Mouse (Mus musculus) kidney, postnatal 0 days (tissue): Measurements from ENCODE around the gene Fkbp4. TPM values are rescaled to one million over a fixed set of nuclear protein-coding genes. Genes with fewer than 3 reads are reported as not detected.
"Not testable (repeated sequence)": the region's sequence is repeated elsewhere in the genome, so short reads cannot be mapped to it uniquely, and the experiment has no call there.

ENCODE experiments used
- ATAC-seq: fragments of 200-750 bp; cut with Nextera tagmentation; replicated peaks from 2 replicates; pipeline ENCODE4 v1.8.0; 2017; ENCODE audit warnings: low read depth, moderate number of reproducible peaks, moderate TSS enrichment, moderate library complexity; ENCODE audit not compliant: low FRiP score
- DNase-seq: peaks from one replicate; pipeline ENCODE4 v3.0.0-alpha.2; 2016; ENCODE audit warnings: low spot score
- H3K27ac ChIP-seq: fragments of 300-500 bp; sonication (generic); 2 replicates; pipeline ENCODE4 v1.5.1; 2014; ENCODE audit warnings: mild to moderate bottlenecking
- H3K27me3 ChIP-seq: fragments of 300-500 bp; sonication (generic); 2 replicates; pipeline ENCODE4 v1.6.1; 2014; ENCODE audit warnings: low read length, mixed read lengths; ENCODE audit not compliant: insufficient read depth
- H3K36me3 ChIP-seq: fragments of 300-500 bp; sonication (generic); 2 replicates; pipeline ENCODE4 v1.6.1; 2014; ENCODE audit warnings: low read length, mixed read lengths; ENCODE audit not compliant: insufficient read depth
- H3K4me1 ChIP-seq: fragments of 300-500 bp; sonication (generic); replicated peaks from 2 replicates; pipeline ENCODE4 v1.6.1; 2014; ENCODE audit warnings: antibody characterized with exemption, low read length, mixed read lengths; ENCODE audit not compliant: insufficient read depth
- H3K4me2 ChIP-seq: fragments of 300-500 bp; sonication (generic); 2 replicates; pipeline ENCODE4 v1.6.1; 2014; ENCODE audit warnings: mild to moderate bottlenecking, low read length, moderate library complexity, mixed read lengths
- H3K4me3 ChIP-seq: fragments of 300-500 bp; sonication (generic); replicated peaks from 2 replicates; pipeline ENCODE4 v1.5.1; 2014; ENCODE audit warnings: low read depth, low read length
- H3K9ac ChIP-seq: fragments of 300-500 bp; sonication (generic); 2 replicates; pipeline ENCODE4 v1.6.1; 2014; ENCODE audit warnings: low read depth, low read length
- H3K9me3 ChIP-seq: fragments of 300-500 bp; sonication (generic); replicated peaks from 2 replicates; pipeline ENCODE4 v1.6.1; 2016; ENCODE audit warnings: low read length, inconsistent platforms, mixed read lengths
- CTCF ChIP-seq: IDR thresholded peaks from 2 replicates; pipeline ENCODE4 v1.5.1; 2016; ENCODE audit warnings: antibody characterized with exemption, low read depth, mild to moderate bottlenecking, moderate library complexity
- WGBS: fragments of 180-500 bp; shearing (Covaris S2); extraction: QIAGEN DNeasy Blood & Tissue Kit; methylation state at CpG from one replicate; pipeline ENCODE4 v1.1.7; 2014; 5-methylcytosine and 5-hydroxymethylcytosine counted together
- polyA plus RNA-seq: library from polyadenylated mRNA; unstranded; fragments of >200 nt; fragmentation: Nextera tagmentation; extraction: Ambion mirVana; gene quantifications from 2 replicates; pipeline ENCODE4 v1.2.1, GENCODE M21; 2015

Fkbp4 gene
- polyA plus RNA-seq, 1 experiment from 2014 or later, result 286 TPM

GRCm38 (mm10) chr6:128390683-128391082 lies 47.8 kb downstream of the Fkbp4 start:
- TF ChIP-seq CTCF, result no peak
- 45% methylated on average over 1 of the region's 1 CpGs for WGBS
- DNase-seq (no peak), ATAC-seq (no peak)
- Histone ChIP-seq H3K9me3 (no peaks in the 10 kb centered on the region), H3K4me3 (no peak overlapping the region), H3K27me3 (no peaks in the 10 kb centered on the region), H3K9ac (no peak overlapping the region), H3K27ac (no peak overlapping the region), H3K4me2 (no peak overlapping the region), H3K4me1 (no peaks in the 10 kb centered on the region), H3K36me3 (no peaks in the 10 kb centered on the region)

DNA sequence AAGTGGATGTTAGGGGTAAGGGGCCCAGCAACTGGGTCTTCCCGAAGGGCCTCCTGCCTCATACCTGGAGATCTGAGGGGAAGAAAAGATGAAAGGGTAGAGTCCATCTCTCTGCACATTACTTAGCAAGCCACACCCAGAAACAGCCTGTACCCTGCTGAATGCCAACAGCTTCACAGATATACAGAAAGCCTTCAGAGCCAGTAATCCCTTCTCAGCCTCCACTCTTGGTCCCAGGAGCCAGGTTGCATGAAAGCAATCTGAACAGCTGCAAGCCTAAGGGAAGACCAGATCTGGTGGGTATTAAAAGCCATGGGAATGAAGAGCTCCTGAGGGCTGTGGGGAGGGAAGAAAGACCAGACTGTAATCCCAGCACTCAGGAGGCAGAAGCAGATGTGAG lies 49.3 kb downstream of the Fkbp4 start:
- TF ChIP-seq CTCF, result no peak
- no peak overlapping the region for H3K4me2 ChIP-seq
- H3K9me3 ChIP-seq, result no peaks in the 10 kb centered on the region
- WGBS, result 95% methylated on average over 1 of the region's 1 CpGs
- DNase-seq (no peak), ATAC-seq (no peak)
- no peaks in the 10 kb centered on the region for H3K36me3 ChIP-seq
- no peak overlapping the region for H3K27ac ChIP-seq
- H3K27me3 ChIP-seq, result no peaks in the 10 kb centered on the region
- H3K4me1 ChIP-seq, result no peaks in the 10 kb centered on the region
- no peak overlapping the region for H3K4me3 ChIP-seq
- H3K9ac ChIP-seq, result no peak overlapping the region

GRCm38 (mm10) chr6:128385026-128385425 lies 53.5 kb downstream of the Fkbp4 start:
- DNase-seq (no peak), ATAC-seq (no peak)
- no peak overlapping the region for H3K4me3 ChIP-seq
- no peak overlapping the region for H3K4me2 ChIP-seq
- no peak for TF ChIP-seq CTCF
- H3K9ac ChIP-seq, result no peak overlapping the region
- no peak overlapping the region for H3K27ac ChIP-seq
- H3K27me3 ChIP-seq, result no peaks in the 10 kb centered on the region
- H3K9me3 ChIP-seq, result no peaks in the 10 kb centered on the region
- 48% methylated on average over 1 of the region's 1 CpGs for WGBS
- H3K4me1 ChIP-seq, result no peaks in the 10 kb centered on the region
- H3K36me3 ChIP-seq, result no peaks in the 10 kb centered on the region

DNA sequence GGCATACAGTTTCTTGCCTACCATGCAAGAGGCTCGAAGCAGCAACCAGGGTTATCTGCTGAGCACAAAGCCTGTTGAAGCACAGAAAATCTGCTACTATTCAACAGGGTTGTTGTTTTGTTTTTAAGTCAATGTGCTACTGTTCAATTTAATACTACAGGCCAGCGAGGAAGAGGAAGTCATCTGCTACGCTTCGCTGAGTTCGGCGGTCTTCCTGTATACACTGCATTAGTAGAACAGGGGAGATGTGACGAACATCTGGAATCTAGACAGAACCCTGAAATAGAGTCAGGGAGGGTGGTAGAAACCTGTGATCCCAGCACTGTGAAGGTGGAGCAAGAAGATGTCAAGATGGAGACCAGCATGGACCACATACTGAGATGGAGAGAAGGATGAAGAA lies 54.7 kb downstream of the Fkbp4 start:
- Histone ChIP-seq H3K27ac (no peak overlapping the region), H3K36me3 (no peaks in the 10 kb centered on the region), H3K27me3 (no peaks in the 10 kb centered on the region), H3K4me1 (no peaks in the 10 kb centered on the region), H3K9ac (no peak overlapping the region), H3K4me3 (no peak overlapping the region), H3K9me3 (no peaks in the 10 kb centered on the region), H3K4me2 (no peak overlapping the region)
- DNase-seq (no peak), ATAC-seq (no peak)
- 56% methylated on average over 7 of the region's 7 CpGs for WGBS
- no peak for TF ChIP-seq CTCF

DNA sequence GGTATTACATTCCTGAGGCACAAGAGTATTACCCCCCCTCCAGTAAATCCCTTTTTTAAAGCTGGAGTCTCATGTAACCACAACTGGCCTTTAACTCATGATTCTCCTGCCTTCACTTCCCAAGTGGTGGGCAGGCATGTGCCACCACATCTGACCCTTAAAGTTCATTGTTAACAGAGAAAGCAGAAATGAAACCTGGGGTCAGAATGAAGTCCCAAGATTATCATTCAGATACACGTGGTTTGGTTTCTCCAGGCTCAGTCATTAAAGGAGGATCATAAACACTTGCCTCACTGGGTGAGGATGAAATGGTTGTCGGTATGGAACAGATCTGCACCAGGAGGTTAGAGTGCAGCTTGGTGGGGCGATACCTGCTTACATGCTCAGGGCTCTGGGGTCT lies 57.2 kb downstream of the Fkbp4 start:
- Histone ChIP-seq H3K36me3 (no peaks in the 10 kb centered on the region), H3K4me3 (no peak overlapping the region), H3K27ac (no peak overlapping the region), H3K9me3 (no peaks in the 10 kb centered on the region), H3K27me3 (no peaks in the 10 kb centered on the region), H3K4me2 (no peak overlapping the region), H3K4me1 (no peaks in the 10 kb centered on the region), H3K9ac (no peak overlapping the region)
- DNase-seq (no peak), ATAC-seq (no peak)
- TF ChIP-seq CTCF, result no peak
- WGBS, result 67% methylated on average over 3 of the region's 3 CpGs

- H3K27me3 ChIP-seq, result not testable (repeated sequence)
Measured at GRCm38 (mm10) chr6:128380594-128381167, 57.8 kb downstream of the Fkbp4 start.

More at GRCm38 (mm10) chr6:128380594-128381167, 57.8 kb downstream of the Fkbp4 start:
- 65% methylated on average over 1 of the region's 1 CpGs for WGBS
- TF ChIP-seq CTCF, result peak; percentile 67
- not testable (repeated sequence) for H3K27ac ChIP-seq, H3K4me3 ChIP-seq, H3K36me3 ChIP-seq, H3K9me3 ChIP-seq, H3K4me1 ChIP-seq, DNase-seq, H3K4me2 ChIP-seq, ATAC-seq, H3K9ac ChIP-seq

Other genes starting within 250 kb of the Fkbp4 start
- gene Tead4, start 137.9 kb downstream of the Fkbp4 start, polyA plus RNA-seq, result 2.3 TPM in 2 replicates
- 15.0 and 17.6 TPM in 2 replicates for gene Tulp3, start 82.8 kb downstream of the Fkbp4 start, polyA plus RNA-seq
- gene Rhno1, start 75.8 kb downstream of the Fkbp4 start, polyA plus RNA-seq, result 68.3 and 73.9 TPM in 2 replicates
- gene Foxm1, start 75.7 kb downstream of the Fkbp4 start, polyA plus RNA-seq, result 11.8 TPM in 2 replicates
- gene Tex52, start 63.2 kb downstream of the Fkbp4 start, polyA plus RNA-seq, result not detected in 2 replicates
- not detected in 2 replicates for gene Gm44596, start 63.2 kb downstream of the Fkbp4 start, polyA plus RNA-seq
- gene Nrip2, start 39.4 kb downstream of the Fkbp4 start, polyA plus RNA-seq, result 21.2 and 23.5 TPM in 2 replicates
- 19.1 and 22.5 TPM in 2 replicates for gene Itfg2, start 13.7 kb downstream of the Fkbp4 start, polyA plus RNA-seq
- gene Pzp, start 88.0 kb upstream of the Fkbp4 start, polyA plus RNA-seq, result 0.25 and 0.79 TPM in 2 replicates
- gene A2ml1, start 142.9 kb upstream of the Fkbp4 start, polyA plus RNA-seq, result 0.71 and 0.84 TPM in 2 replicates
- 0.54 and 0.66 TPM in 2 replicates for gene Klrb1a, start 184.9 kb upstream of the Fkbp4 start, polyA plus RNA-seq
- gene Clec2h, start 223.7 kb upstream of the Fkbp4 start, polyA plus RNA-seq, result 1.9 and 2.2 TPM in 2 replicates